Comparison of ENCODE assay signal across 13 mouse cellular contexts in genomic region chr1:89088144-89088543, GRCm38 (mm10). TPM values are rescaled to one million over a fixed set of nuclear protein-coding genes. Genes with fewer than 3 reads are reported as not detected.
DNase-seq lines count a peak whose midpoint lies in the region; ATAC-seq and TF ChIP-seq lines count a peak whose summit lies in the region.
"Had no signal": no experiment of that assay in that cellular context is flagged by ENCODE, and none has a peak within 500 bp of the region (broad histone marks: within the 10 kb centered on the region; RNA-seq: fewer than 3 reads in every experiment).

No protein-coding gene starts in this region.

- H3K27me3 ChIP-seq in hindbrain, embryonic 10.5 days (ENCODE audit: insufficient read depth, poor library complexity, severe bottlenecking): no peaks in the 10 kb centered on the region
- H3K27me3 ChIP-seq in hindbrain, embryonic 11.5 days (ENCODE audit: control insufficient read depth, insufficient read depth, low read length): no peaks in the 10 kb centered on the region
- H3K27me3 ChIP-seq in thymus, adult 2 months (ENCODE audit: control insufficient read depth, insufficient read depth, low read length): no peaks in the 10 kb centered on the region
- H3K27me3 ChIP-seq: forebrain, embryonic 12.5 days; hindbrain, embryonic 15.5 days had no signal

- WGBS in hindbrain, embryonic 10.5 days: 68% methylated on average over 10 of the region's 10 CpGs
- WGBS in hindbrain, embryonic 11.5 days: 70% methylated on average over 10 of the region's 10 CpGs
- 89% methylated on average over 10 of the region's 10 CpGs for WGBS in thymus, adult 2 months

- H3K27ac ChIP-seq in hindbrain, embryonic 10.5 days: peak overlapping the region; percentile 62; the same call in 1 of the 2 replicates
- H3K27ac ChIP-seq in hindbrain, embryonic 11.5 days (ENCODE audit: low read depth, low read length): no peak overlapping the region
- H3K27ac ChIP-seq in thymus, adult 2 months (ENCODE audit: control insufficient read depth, insufficient read depth, low read length): no peak overlapping the region
- H3K27ac ChIP-seq: forebrain, embryonic 12.5 days; hindbrain, embryonic 15.5 days had no signal

- H3K36me3 ChIP-seq in hindbrain, embryonic 10.5 days: peaks cover 12% of the 10 kb centered on the region
- no peaks in the 10 kb centered on the region for H3K36me3 ChIP-seq in hindbrain, embryonic 11.5 days (ENCODE audit: control insufficient read depth, insufficient read depth, low read length)
- H3K36me3 ChIP-seq in thymus, adult 2 months (ENCODE audit: control insufficient read depth, insufficient read depth, low read length): no peaks in the 10 kb centered on the region
- H3K36me3 ChIP-seq: hindbrain, embryonic 15.5 days had no signal

- H3K9ac ChIP-seq in hindbrain, embryonic 11.5 days (ENCODE audit: low read depth, low read length): no peak overlapping the region
- H3K9ac ChIP-seq: forebrain, embryonic 12.5 days; hindbrain, embryonic 15.5 days had no signal

- no peak for TF ChIP-seq CTCF in brain, embryonic 14.5 days (IDR thresholded peaks at IDR 0.05; ENCODE audit: borderline replicate concordance, extremely low read depth, insufficient read depth, insufficient read length)
- no peak for TF ChIP-seq CTCF in thymus, adult 2 months (IDR thresholded peaks at IDR 0.05; ENCODE audit: borderline replicate concordance, control insufficient read depth, extremely low read depth, insufficient read depth, low read length, poor library complexity)

- peak; percentile 59 to 74 for DNase-seq in cerebellum, postnatal 14 days
- DNase-seq in cerebellum, adult 8-10 months: no peak
- DNase-seq in hindbrain, embryonic 10.5 days (ENCODE audit: low spot score): no peak
- no peak for DNase-seq in hindbrain, embryonic 11.5 days (ENCODE audit: low spot score)
- peak; percentile 32 for DNase-seq in lung, postnatal 10 days
- no peak for DNase-seq in lung, postnatal 14 days
- DNase-seq in brain, embryonic 14.5 days (ENCODE audit: low read depth): peak; percentile 52
- DNase-seq in thymus, adult 2 months: no peak
- DNase-seq: liver; lung, adult 18-20 months had no signal

- no peak for ATAC-seq in hindbrain, embryonic 11.5 days (ENCODE audit: low FRiP score)

- TF ChIP-seq POLR2A in brain, embryonic 14.5 days (IDR thresholded peaks at IDR 0.05; ENCODE audit: borderline replicate concordance, extremely low read depth, insufficient read depth, insufficient read length, poor library complexity, severe bottlenecking): no peak
- TF ChIP-seq POLR2A in thymus, adult 2 months (IDR thresholded peaks at IDR 0.05; ENCODE audit: control insufficient read depth, extremely low read depth, insufficient read depth, low read length, poor library complexity): no peak

- H3K4me1 ChIP-seq in hindbrain, embryonic 10.5 days (replicated peaks): peaks cover 90% of the 10 kb centered on the region
- peaks cover 17% of the 10 kb centered on the region for H3K4me1 ChIP-seq in hindbrain, embryonic 11.5 days (replicated peaks; ENCODE audit: control insufficient read depth, insufficient read depth, low read length)
- H3K4me1 ChIP-seq in thymus, adult 2 months (replicated peaks; ENCODE audit: control insufficient read depth, insufficient read depth, low read length): peaks cover 45% of the 10 kb centered on the region
- H3K4me1 ChIP-seq: megakaryocyte, embryonic 14.5 days had no signal

- no peak overlapping the region for H3K4me2 ChIP-seq in hindbrain, embryonic 11.5 days (replicated peaks; ENCODE audit: low read depth, low read length)
- H3K4me2 ChIP-seq: forebrain, embryonic 12.5 days; hindbrain, embryonic 15.5 days had no signal

- H3K9me3 ChIP-seq in hindbrain, embryonic 10.5 days: no peaks in the 10 kb centered on the region
- no peaks in the 10 kb centered on the region for H3K9me3 ChIP-seq in hindbrain, embryonic 11.5 days (ENCODE audit: control insufficient read depth, low read length)
- H3K9me3 ChIP-seq: forebrain, embryonic 12.5 days; hindbrain, embryonic 15.5 days; megakaryocyte, embryonic 14.5 days had no signal

- no peak overlapping the region for H3K4me3 ChIP-seq in hindbrain, embryonic 10.5 days
- no peak overlapping the region for H3K4me3 ChIP-seq in hindbrain, embryonic 11.5 days (ENCODE audit: low read depth, low read length)
- no peak overlapping the region for H3K4me3 ChIP-seq in thymus, adult 2 months (ENCODE audit: control insufficient read depth, insufficient read depth, low read length)
- H3K4me3 ChIP-seq: forebrain, embryonic 12.5 days; hindbrain, embryonic 15.5 days; megakaryocyte, embryonic 14.5 days had no signal

RNA-seq across cellular contexts. Expression of gene Sh3bp4, which starts 17.9 kb away (rescaled TPM):
- 25.3 and 27.2 TPM in 2 replicates for polyA plus RNA-seq in hindbrain, embryonic 10.5 days (2016; fragmentation: Nextera tagmentation; extraction: Ambion mirVana)
- 18.0 and 21.7 TPM in 2 replicates for polyA plus RNA-seq in hindbrain, embryonic 11.5 days (2014; fragmentation: Nextera tagmentation; extraction: Ambion mirVana)
- 20.3 TPM in 2 replicates for polyA plus RNA-seq in brain, embryonic 14.5 days (2012; rRNA removed)
- polyA plus RNA-seq in thymus, adult 2 months (2012; rRNA removed): 8.8 and 9.1 TPM in 2 replicates

Comparison
In these comparisons a context has a peak if more than half of its experiments do, and no peak if none do; other contexts are left out.
1. DNase-seq: peak in cerebellum, postnatal 14 days (2 of 2), lung, postnatal 10 days (single experiment) and brain, embryonic 14.5 days (single experiment); none in cerebellum, adult 8-10 months (single experiment), hindbrain, embryonic 10.5 days (single experiment), hindbrain, embryonic 11.5 days (single experiment), lung, postnatal 14 days (single experiment) and thymus, adult 2 months (single experiment).